Mouse (Mus musculus) spleen, adult 2 months (tissue): ENCODE measurements around the gene Rpl4.

ENCODE experiments used
- CTCF ChIP-seq: fragments of 200-500 bp; IDR thresholded peaks from 2 replicates; pipeline ENCODE4 v1.5.1; 2011; ENCODE audit warnings: mild to moderate bottlenecking, inconsistent platforms; ENCODE audit not compliant: insufficient read depth, insufficient read length, insufficient replicate concordance; ENCODE audit errors: extremely low read depth
- POLR2A ChIP-seq: fragments of 200-500 bp; IDR thresholded peaks from 2 replicates; pipeline ENCODE4 v1.6.1; 2011; ENCODE audit warnings: low read depth, low read length, inconsistent platforms

DNA sequence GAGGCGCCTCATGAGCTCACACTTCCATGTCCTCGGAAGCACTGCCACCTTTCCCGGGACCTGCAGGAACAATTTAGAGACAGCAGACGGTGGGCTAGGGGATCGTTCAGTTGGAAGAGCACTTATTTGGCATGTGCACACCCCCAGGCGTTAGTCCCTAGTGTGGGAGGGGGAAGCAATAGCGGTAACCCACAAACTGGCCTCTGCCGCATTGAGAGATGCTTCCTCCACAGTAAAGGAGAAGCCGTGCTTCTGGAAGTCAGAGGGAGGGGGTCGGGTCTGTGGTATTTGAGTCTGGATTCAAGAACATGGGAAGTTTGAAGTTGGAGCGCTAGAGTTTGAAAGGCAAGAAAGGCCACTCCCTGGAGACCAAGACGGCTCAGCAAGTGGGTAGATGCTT, 47.1 kb upstream of the Rpl4 start:
- TF ChIP-seq POLR2A (no peak), CTCF (no peak)
